Mouse (Mus musculus) small intestine, adult 2 months (tissue): ENCODE data around the gene Mcf2l. TPM values are rescaled to one million over a fixed set of nuclear protein-coding genes. Genes with fewer than 3 reads are reported as not detected.
A peak's percentile ranks its signal among the peaks of the same experiment; 100 is the strongest.

Experiments
- H3K27ac ChIP-seq: fragments of 200-500 bp; 2 replicates; pipeline ENCODE4 v1.5.1; 2012; ENCODE audit warnings: low read depth, low read length, control low read depth, inconsistent platforms; ENCODE audit not compliant: insufficient read depth
- H3K27me3 ChIP-seq: fragments of 200-500 bp; 2 replicates; pipeline ENCODE4 v1.6.1; 2012; ENCODE audit warnings: mild to moderate bottlenecking, moderate library complexity, low read length, inconsistent platforms; ENCODE audit not compliant: control insufficient read depth, insufficient read depth
- H3K36me3 ChIP-seq: fragments of 200-500 bp; 2 replicates; pipeline ENCODE4 v1.6.1; 2012; ENCODE audit warnings: mild to moderate bottlenecking, low read length, control low read depth, inconsistent platforms; ENCODE audit not compliant: control insufficient read depth, insufficient read depth
- H3K4me1 ChIP-seq: fragments of 200-500 bp; 2 replicates; pipeline ENCODE4 v1.6.1; 2012; ENCODE audit warnings: low read length, inconsistent platforms, mixed read lengths; ENCODE audit not compliant: control insufficient read depth, insufficient read depth, insufficient read length
- H3K4me3 ChIP-seq: fragments of 200-500 bp; 2 replicates; pipeline ENCODE4 v1.5.1; 2012; ENCODE audit warnings: low read depth, mild to moderate bottlenecking, control low read depth, inconsistent platforms, low read length, moderate library complexity
- CTCF ChIP-seq: fragments of 200-500 bp; IDR thresholded peaks from 2 replicates; pipeline ENCODE4 v1.5.1; 2012; ENCODE audit warnings: low read depth, mild to moderate bottlenecking, control low read depth, inconsistent platforms, low read length, moderate library complexity, mixed read lengths; ENCODE audit not compliant: insufficient replicate concordance, insufficient read length; ENCODE audit errors: extremely low read depth
- POLR2A ChIP-seq: fragments of 200-500 bp; IDR thresholded peaks from 2 replicates; pipeline ENCODE4 v1.6.1; 2012; ENCODE audit warnings: low read depth, mild to moderate bottlenecking, control low read depth, inconsistent platforms, low read length, moderate library complexity
- WGBS: fragments of 180-500 bp; shearing (Covaris S2); methylation state at CpG from one replicate; pipeline ENCODE4 v1.1.7; 2018; 5-methylcytosine and 5-hydroxymethylcytosine counted together
- polyA plus RNA-seq: library from polyadenylated mRNA; depleted of rRNA; stranded (reverse); fragments of >200 nt; gene quantifications from 2 replicates; pipeline ENCODE4 v1.2.3, GENCODE M21; 2012

The Mcf2l gene
- polyA plus RNA-seq, 1 experiment: 11.2 TPM

DNA sequence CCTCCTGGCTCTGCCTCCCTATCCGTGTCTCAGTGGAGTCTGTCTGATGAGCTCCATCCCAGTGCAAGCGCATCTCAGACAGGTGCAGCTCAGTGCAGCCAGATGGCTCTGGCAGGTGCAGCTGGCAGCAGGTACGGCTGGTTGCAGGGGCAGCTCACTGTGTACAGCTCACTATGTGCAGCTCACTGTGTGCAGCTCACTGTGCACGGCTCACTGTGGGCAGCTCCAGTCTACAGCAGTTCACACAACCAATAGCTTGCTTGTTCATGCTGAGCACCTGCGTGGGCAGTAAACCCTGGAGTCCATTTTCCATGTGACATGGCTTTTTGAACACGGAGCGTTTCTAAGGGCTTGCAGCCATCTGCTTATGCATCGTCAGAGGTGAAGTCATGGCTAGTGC, 54.4 kb downstream of the Mcf2l start:
- no peak for TF ChIP-seq CTCF
- no peak for TF ChIP-seq POLR2A
- H3K4me3 ChIP-seq: peak overlapping the region; percentile 36
- no peak overlapping the region for H3K27ac ChIP-seq
- peaks cover 4% of the 10 kb centered on the region for H3K4me1 ChIP-seq
- 74% methylated on average over 8 of the region's 8 CpGs for WGBS
- no peaks in the 10 kb centered on the region for H3K27me3 ChIP-seq
- no peaks in the 10 kb centered on the region for H3K36me3 ChIP-seq

DNA sequence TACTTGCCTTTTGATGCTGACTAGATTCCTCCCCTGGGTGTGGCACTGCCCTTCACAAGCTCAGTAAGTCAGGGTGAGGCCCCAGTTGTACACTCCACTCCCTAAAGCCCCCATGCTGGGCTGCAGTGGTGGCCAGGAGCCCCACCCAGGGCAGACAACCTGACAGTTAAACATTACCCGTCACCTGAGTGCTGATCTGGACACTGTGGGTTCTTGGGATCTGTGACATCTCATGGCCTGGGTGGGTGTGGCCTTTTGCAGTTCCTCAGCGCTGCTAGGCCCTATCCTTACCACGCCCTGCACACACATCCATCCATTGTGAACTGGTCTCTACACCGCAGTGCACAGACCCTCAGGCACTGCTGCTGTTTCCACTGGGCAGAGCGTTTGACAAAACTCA, 55.3 kb downstream of the Mcf2l start:
- H3K4me3 ChIP-seq: 0 out of 2 replicates have a peak overlapping the region, but pooled peaks have one; percentile 36
- no peaks in the 10 kb centered on the region for H3K27me3 ChIP-seq
- H3K36me3 ChIP-seq: no peaks in the 10 kb centered on the region
- TF ChIP-seq CTCF (no peak), POLR2A (no peak)
- no peak overlapping the region for H3K27ac ChIP-seq
- H3K4me1 ChIP-seq: peaks cover 4% of the 10 kb centered on the region
- WGBS: 61% methylated on average over 5 of the region's 5 CpGs

DNA sequence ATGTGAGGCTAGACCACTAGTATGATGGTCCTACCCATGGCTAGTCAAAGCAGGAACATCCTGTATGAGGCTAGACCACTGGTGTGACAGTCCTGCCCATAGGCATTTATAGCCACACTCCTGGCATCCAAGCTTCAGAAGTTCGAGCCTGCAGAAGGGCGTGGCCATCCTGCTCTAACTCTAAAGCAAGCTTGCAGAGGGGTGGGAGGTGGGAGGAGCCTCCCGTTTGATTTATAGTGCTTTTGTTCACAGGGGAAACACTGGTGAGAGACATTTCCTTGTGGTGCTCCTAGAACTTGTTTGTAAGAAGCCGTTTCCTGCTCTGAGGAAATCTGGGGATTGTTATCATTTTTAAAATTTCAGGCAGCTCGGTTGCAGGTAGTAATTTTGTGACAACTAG, 56.7 kb downstream of the Mcf2l start:
- 11% methylated on average over 5 of the region's 5 CpGs for WGBS
- Histone ChIP-seq H3K27ac (peak overlapping the region; percentile 72), H3K4me3 (peak overlapping the region; percentile 54; the same call in 1 of the 2 replicates), H3K4me1 (peaks cover 7% of the 10 kb centered on the region), H3K36me3 (no peaks in the 10 kb centered on the region), H3K27me3 (no peaks in the 10 kb centered on the region)
- no peak for TF ChIP-seq CTCF
- no peak for TF ChIP-seq POLR2A

DNA sequence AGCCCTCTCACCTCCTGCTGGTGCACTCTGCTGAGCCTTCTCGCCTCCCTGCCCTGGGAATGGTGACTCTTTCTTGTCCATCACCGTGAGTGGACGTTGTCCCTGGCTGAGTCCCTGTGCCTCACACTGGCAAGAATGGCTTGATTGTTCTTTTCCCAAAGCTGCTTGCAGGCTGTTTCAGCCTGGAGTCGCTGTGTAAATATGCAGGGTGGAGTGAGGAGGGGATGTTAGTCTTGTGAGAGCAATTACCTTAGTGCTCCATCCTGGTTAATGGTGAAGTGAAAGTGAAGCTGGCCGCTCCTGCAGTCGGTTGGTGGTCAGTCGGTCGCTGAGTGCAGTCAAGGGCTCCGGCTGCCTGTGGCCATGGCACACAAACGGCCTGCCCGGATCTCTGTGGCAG, 57.8 kb downstream of the Mcf2l start:
- Histone ChIP-seq H3K4me3 (peak overlapping the region; percentile 54), H3K4me1 (peaks cover 4% of the 10 kb centered on the region), H3K27ac (peak overlapping the region; percentile 72), H3K36me3 (no peaks in the 10 kb centered on the region), H3K27me3 (no peaks in the 10 kb centered on the region)
- 22% methylated on average over 11 of the region's 11 CpGs for whole genome bisulfite sequencing
- TF ChIP-seq CTCF (no peak), POLR2A (peak; percentile 17; the same call in 1 of the 2 replicates)

DNA sequence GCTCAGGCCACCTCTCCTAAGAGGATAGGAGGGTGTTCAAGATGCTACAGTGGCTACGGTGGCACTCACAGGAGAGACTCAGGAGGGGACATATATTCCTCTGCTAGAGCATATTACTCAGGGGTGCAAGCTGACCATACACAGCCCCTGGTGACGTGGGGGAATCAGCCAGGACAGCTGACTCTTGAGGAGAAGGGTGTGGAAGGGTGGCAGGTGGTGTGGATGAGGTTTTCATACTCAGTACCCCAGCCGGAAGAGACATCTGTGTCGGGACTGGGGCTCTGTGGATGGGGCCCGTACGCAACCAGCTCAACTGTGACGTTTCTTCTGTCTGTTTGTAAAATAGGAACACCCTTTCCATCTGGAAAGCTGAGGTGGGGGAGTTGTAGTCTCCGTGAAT, 58.9 kb downstream of the Mcf2l start:
- TF ChIP-seq CTCF (no peak), POLR2A (no peak)
- Histone ChIP-seq H3K27ac (peak overlapping the region; percentile 51; the same call in 1 of the 2 replicates), H3K27me3 (no peaks in the 10 kb centered on the region), H3K36me3 (no peaks in the 10 kb centered on the region), H3K4me1 (peaks cover 4% of the 10 kb centered on the region), H3K4me3 (peak overlapping the region; percentile 54)
- 78% methylated on average over 8 of the region's 8 CpGs for WGBS

DNA sequence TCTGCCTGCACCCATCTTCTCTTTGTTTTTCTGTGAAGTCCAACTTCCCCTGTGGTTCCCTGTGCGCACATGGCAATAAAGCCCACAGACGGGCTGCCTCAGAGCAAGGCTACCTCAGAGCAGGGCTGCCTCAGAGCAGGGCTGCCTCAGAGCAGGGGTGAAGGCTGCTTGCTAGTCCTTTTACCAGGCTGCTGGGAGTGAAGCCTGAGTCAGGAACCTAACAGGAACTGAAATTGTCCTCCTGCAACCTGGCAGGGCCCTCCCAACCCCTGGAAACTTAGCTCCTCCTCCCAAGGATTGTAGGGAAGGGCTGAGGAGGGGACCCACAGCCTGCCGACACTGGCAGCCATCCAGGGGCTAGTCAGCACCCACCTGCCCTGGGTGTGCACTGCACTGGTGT, 60.2 kb downstream of the Mcf2l start:
- peak overlapping the region; percentile 55 for H3K27ac ChIP-seq

DNA sequence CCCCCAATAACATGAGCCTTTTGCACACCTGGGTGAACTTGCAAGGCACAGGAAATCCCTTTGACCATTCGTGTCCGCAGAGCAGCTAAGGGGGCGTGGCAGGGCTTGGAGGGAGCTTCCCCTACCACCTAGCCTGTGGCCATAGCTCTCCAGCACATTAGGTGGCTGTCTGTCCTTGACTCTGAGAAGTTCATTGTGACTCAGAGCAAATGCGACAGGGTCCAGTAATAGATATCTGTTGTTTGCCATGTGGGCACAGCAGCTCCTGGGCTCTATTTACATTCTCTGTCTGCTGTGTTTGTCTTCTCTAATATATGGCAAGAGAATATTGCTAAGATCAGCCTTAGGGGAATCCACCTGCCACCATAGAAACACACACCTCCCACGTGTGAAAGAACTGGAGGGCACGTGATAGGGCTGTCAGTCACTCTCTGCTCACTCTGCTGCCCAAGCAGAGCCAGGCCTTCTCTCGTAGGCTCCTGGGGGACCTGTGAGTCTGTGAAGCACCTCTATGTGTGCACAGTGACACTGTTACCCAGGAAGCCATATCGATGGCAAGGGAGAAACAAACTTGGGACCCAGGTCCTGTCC, 60.9 kb downstream of the Mcf2l start:
- WGBS: 30% methylated on average over 8 of the region's 8 CpGs
- H3K36me3 ChIP-seq: no peaks in the 10 kb centered on the region
- H3K4me3 ChIP-seq: no peak overlapping the region
- H3K27ac ChIP-seq: peak overlapping the region; percentile 75
- TF ChIP-seq POLR2A: no peak
- no peak for TF ChIP-seq CTCF
- peaks cover 4% of the 10 kb centered on the region for H3K4me1 ChIP-seq
- H3K27me3 ChIP-seq: no peaks in the 10 kb centered on the region

More for the DNA sequence above, 60.2 kb downstream of the Mcf2l start:
- Histone ChIP-seq H3K4me3 (no peak overlapping the region), H3K27me3 (no peaks in the 10 kb centered on the region), H3K4me1 (peaks cover 4% of the 10 kb centered on the region), H3K36me3 (no peaks in the 10 kb centered on the region)
- WGBS: 33% methylated on average over 3 of the region's 3 CpGs
- TF ChIP-seq POLR2A (no peak; the same call in 1 of the 2 replicates), CTCF (no peak)
